Mouse (Mus musculus): Measurements from ENCODE around the gene Slc25a30. TPM values are rescaled to one million over a fixed set of nuclear protein-coding genes. Genes with fewer than 3 reads are reported as not detected.

Slc25a30 gene
- polyA plus RNA-seq (2012), result 33.2 and 36.3 TPM in 2 replicates

GRCm38 (mm10) chr14:75786868-75787793 is at the start of gene Slc25a30:
TSS of gene Slc25a30 (minus strand) at chr14:75787037.

GRCm38 (mm10) chr14:75753991-75754817 is 32.6 kb downstream of the Slc25a30 start, which contains the start of gene Cog3:
TSS of gene Cog3 (minus strand) at chr14:75754517.

Other genes with a start within 250 kb of the Slc25a30 start
- gene Spert, start 193.9 kb downstream of the Slc25a30 start, polyA plus RNA-seq (2012), result not detected in 2 replicates
- gene Erich6b, start 144.8 kb downstream of the Slc25a30 start, polyA plus RNA-seq (2012), result not detected in 2 replicates
- 5.5 and 6.6 TPM in 2 replicates for gene Cog3, start 32.5 kb downstream of the Slc25a30 start, polyA plus RNA-seq (2012)
- gene Tpt1, start 58.1 kb upstream of the Slc25a30 start, polyA plus RNA-seq (2012), result 3,084 and 3,289 TPM in 2 replicates
- not detected in 2 replicates for gene Kctd4, start 168.0 kb upstream of the Slc25a30 start, polyA plus RNA-seq (2012)
- 9.4 and 10.3 TPM in 2 replicates for gene Gtf2f2, start 223.8 kb upstream of the Slc25a30 start, polyA plus RNA-seq (2012)